Mouse (Mus musculus): ENCODE results near the gene Chst10. TPM values are rescaled to one million over a fixed set of nuclear protein-coding genes. Genes with fewer than 3 reads are reported as not detected.

Gene Chst10
- polyA plus RNA-seq, 1 experiment from 2014 or later = 14.3 TPM

- Histone ChIP-seq H3K27ac (no peak overlapping the region; the same call in 1 of the 2 replicates), H3K27me3 (ENCODE audit: insufficient read depth, poor library complexity, severe bottlenecking) (no peaks in the 10 kb centered on the region), H3K4me1 (replicated peaks) (peaks cover 10% of the 10 kb centered on the region), H3K4me3 (no peak overlapping the region), H3K36me3 (peaks cover 30% of the 10 kb centered on the region), H3K9me3 (no peaks in the 10 kb centered on the region)
- 81% methylated on average over 6 of the region's 6 CpGs for WGBS
- DNase-seq (ENCODE audit: low spot score) = no peak
Observed at GRCm38 (mm10) chr1:38887011-38887410, 10.9 kb downstream of the Chst10 start.

DNA sequence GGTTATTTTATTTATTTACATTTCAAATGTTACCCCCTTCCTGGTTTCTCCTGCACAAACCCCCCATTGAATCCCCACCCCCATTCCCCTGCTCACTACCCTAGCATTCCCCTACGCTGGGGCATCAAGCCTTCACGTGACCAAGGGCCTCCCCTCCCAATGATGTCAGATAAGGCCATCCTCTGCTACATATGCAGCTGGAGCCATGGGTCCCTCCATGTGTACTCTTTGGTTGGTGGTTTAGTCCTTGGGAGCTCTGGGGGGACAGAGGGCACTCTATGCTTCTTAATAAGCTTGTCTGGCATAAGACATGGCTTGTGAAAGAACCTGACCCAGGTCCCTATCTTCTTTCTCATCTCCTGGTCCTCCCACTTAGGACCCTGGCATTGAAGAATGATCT, 11.4 kb downstream of the Chst10 start:
- no peak for DNase-seq (ENCODE audit: low spot score)
- H3K27ac ChIP-seq = no peak overlapping the region
- H3K4me3 ChIP-seq = no peak overlapping the region
- 83% methylated on average over 2 of the region's 2 CpGs for WGBS
- H3K9me3 ChIP-seq = no peaks in the 10 kb centered on the region
- H3K36me3 ChIP-seq = peaks cover 27% of the 10 kb centered on the region
- peaks cover 10% of the 10 kb centered on the region for H3K4me1 ChIP-seq (replicated peaks)
- no peaks in the 10 kb centered on the region for H3K27me3 ChIP-seq (ENCODE audit: insufficient read depth, poor library complexity, severe bottlenecking)

DNA sequence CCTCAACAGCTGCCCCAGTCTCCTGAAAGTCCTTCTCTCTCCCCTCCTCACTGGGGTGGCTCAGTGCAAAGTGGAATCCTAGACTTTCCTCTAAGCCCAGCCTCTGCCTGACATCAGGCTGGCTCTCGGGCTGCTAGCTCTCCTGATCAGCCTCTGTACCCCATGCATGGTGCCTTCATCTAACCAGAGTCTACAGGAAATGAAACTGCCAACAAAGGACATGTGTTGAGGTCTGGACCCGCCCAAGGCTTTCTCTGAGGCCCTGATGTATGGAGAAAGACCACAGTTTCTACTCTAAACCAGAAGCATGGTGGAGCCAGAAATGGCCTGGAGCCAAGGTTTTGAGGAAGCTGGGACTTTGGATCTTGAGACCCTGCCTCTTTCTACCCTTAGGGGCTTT, 12.0 kb downstream of the Chst10 start:
- no peak for DNase-seq (ENCODE audit: low spot score)

DNA sequence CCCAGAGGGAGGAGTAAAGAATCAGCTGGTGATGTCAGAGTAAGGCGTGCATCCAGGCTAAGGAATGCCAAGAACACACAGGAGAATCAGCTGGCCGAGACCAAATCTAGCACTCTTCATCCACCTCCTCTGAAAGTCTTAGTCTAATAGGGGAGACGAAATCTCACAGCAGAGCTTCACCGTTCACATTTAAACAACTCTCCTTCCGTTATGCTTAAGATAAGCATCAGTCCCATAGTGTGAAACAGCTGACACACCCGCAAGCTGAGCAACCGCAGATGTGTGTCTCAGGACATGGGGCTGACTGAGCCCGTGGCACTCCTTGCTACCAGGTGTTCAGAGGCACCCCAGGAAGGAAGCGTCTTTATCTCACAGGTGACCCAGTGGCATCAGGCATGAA, 14.2 kb downstream of the Chst10 start:
- Histone ChIP-seq H3K4me3 (no peak overlapping the region), H3K9me3 (0 out of 2 replicates have a peak, but pooled peaks cover 3% of the 10 kb centered on the region), H3K27ac (no peak overlapping the region), H3K36me3 (peaks cover 26% of the 10 kb centered on the region), H3K27me3 (ENCODE audit: insufficient read depth, poor library complexity, severe bottlenecking) (no peaks in the 10 kb centered on the region), H3K4me1 (replicated peaks) (peaks cover 10% of the 10 kb centered on the region)
- 89% methylated on average over 9 of the region's 9 CpGs for WGBS
- no peak for DNase-seq (ENCODE audit: low spot score)

More for the DNA sequence above, 12.0 kb downstream of the Chst10 start:
- Histone ChIP-seq H3K27ac (no peak overlapping the region), H3K9me3 (no peaks in the 10 kb centered on the region), H3K36me3 (peaks cover 25% of the 10 kb centered on the region), H3K4me1 (replicated peaks) (peaks cover 10% of the 10 kb centered on the region), H3K27me3 (ENCODE audit: insufficient read depth, poor library complexity, severe bottlenecking) (no peaks in the 10 kb centered on the region), H3K4me3 (no peak overlapping the region)
- 88% methylated on average over 2 of the region's 2 CpGs for WGBS

DNA sequence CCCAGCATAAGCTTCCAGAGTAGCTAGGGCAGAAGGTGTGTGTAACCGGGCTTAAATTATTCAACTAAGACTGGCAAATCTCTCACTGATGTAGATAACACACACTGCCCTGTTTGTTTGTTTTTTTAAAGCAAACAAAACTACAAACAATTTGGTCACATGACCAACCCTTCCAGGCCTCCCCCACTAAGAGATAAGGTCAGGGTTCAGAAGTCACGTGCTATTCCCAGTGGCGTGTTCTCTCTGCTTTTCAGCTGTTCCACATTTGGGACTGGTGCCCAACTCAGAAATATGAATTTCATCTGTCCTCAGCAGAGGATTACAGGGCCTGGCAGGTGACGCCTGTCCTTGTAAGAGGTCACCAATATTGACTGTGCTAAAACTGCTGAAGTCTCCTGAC, 15.2 kb downstream of the Chst10 start:
- Histone ChIP-seq H3K4me1 (replicated peaks) (peaks cover 10% of the 10 kb centered on the region), H3K27ac (no peak overlapping the region), H3K27me3 (ENCODE audit: insufficient read depth, poor library complexity, severe bottlenecking) (no peaks in the 10 kb centered on the region), H3K4me3 (no peak overlapping the region), H3K9me3 (0 out of 2 replicates have a peak, but pooled peaks cover 3% of the 10 kb centered on the region), H3K36me3 (peaks cover 26% of the 10 kb centered on the region)
- DNase-seq (ENCODE audit: low spot score) = no peak
- 86% methylated on average over 4 of the region's 4 CpGs for WGBS

DNA sequence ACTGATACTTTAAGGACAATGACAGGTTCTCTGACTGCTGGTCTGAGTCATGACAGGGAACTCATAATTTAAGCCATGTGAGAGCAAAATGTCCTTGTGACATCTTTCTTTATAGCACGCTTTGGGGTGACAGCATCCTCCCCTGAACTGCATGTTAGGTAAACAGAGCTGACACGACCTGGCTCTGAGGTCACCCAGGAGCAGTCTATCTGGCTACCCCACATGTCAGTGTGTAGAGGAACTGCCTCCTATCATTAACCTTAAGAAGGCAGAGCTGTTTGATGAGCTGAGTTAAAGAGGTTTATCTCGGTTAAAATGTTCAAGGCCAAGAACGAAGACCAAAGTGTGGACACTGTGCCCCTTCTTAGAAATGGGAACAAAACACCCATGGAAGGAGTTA, 16.6 kb downstream of the Chst10 start:
- H3K27me3 ChIP-seq (ENCODE audit: insufficient read depth, poor library complexity, severe bottlenecking) = no peaks in the 10 kb centered on the region
- no peak overlapping the region for H3K4me3 ChIP-seq
- WGBS = 84% methylated on average over 4 of the region's 4 CpGs
- no peak overlapping the region for H3K27ac ChIP-seq
- DNase-seq (ENCODE audit: low spot score) = no peak
- peaks cover 26% of the 10 kb centered on the region for H3K36me3 ChIP-seq
- 0 out of 2 replicates have a peak, but pooled peaks cover 7% of the 10 kb centered on the region for H3K4me1 ChIP-seq (replicated peaks)
- 0 out of 2 replicates have a peak, but pooled peaks cover 3% of the 10 kb centered on the region for H3K9me3 ChIP-seq

- WGBS = 54% methylated on average over 5 of the region's 5 CpGs
- no peak for DNase-seq (ENCODE audit: low spot score)
Observed at GRCm38 (mm10) chr1:38876671-38877382, 21.1 kb downstream of the Chst10 start.

GRCm38 (mm10) chr1:38873911-38874310, 24.1 kb downstream of the Chst10 start:
- 0 out of 2 replicates have a peak, but pooled peaks cover 11% of the 10 kb centered on the region for H3K4me1 ChIP-seq (replicated peaks)
- peaks cover 25% of the 10 kb centered on the region for H3K36me3 ChIP-seq
- no peak overlapping the region for H3K4me3 ChIP-seq
- DNase-seq (ENCODE audit: low spot score) = no peak
- 88% methylated on average over 5 of the region's 5 CpGs for WGBS
- no peak overlapping the region for H3K27ac ChIP-seq
- no peaks in the 10 kb centered on the region for H3K9me3 ChIP-seq
- H3K27me3 ChIP-seq (ENCODE audit: insufficient read depth, poor library complexity, severe bottlenecking) = no peaks in the 10 kb centered on the region

More at GRCm38 (mm10) chr1:38876671-38877382, 21.1 kb downstream of the Chst10 start:
- Histone ChIP-seq H3K27me3 (ENCODE audit: insufficient read depth, poor library complexity, severe bottlenecking) (no peaks in the 10 kb centered on the region), H3K27ac (no peak overlapping the region; the same call in 1 of the 2 replicates), H3K9me3 (0 out of 2 replicates have a peak, but pooled peaks cover 3% of the 10 kb centered on the region), H3K4me3 (no peak overlapping the region), H3K36me3 (peaks cover 17% of the 10 kb centered on the region), H3K4me1 (replicated peaks) (0 out of 2 replicates have a peak, but pooled peaks cover 7% of the 10 kb centered on the region)

DNA sequence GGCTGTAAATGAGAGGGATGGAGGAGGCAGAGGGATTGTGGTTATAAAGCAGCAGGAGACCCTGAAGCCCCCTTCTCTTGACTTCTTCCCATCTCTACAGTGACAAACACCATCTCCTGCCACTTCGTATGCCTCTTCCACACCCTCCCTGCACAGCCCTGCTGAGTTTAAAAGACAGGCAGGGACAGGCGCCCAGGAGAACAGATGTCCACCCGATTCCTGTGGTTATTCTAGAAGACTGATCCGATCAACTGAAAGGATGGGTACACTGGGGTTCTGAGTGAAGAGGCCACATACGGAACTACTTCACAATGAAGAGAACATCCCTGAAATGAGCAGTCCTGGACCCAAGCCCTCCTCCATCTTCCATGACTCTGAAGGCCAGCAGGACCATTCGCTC, 26.1 kb downstream of the Chst10 start:
- H3K27me3 ChIP-seq (ENCODE audit: insufficient read depth, poor library complexity, severe bottlenecking) = no peaks in the 10 kb centered on the region
- H3K9me3 ChIP-seq = no peaks in the 10 kb centered on the region
- 0 out of 2 replicates have a peak, but pooled peaks cover 5% of the 10 kb centered on the region for H3K4me1 ChIP-seq (replicated peaks)
- no peak overlapping the region for H3K4me3 ChIP-seq
- no peak for DNase-seq (ENCODE audit: low spot score)
- WGBS = 86% methylated on average over 6 of the region's 6 CpGs
- H3K36me3 ChIP-seq = peaks cover 41% of the 10 kb centered on the region
- no peak overlapping the region for H3K27ac ChIP-seq

DNA sequence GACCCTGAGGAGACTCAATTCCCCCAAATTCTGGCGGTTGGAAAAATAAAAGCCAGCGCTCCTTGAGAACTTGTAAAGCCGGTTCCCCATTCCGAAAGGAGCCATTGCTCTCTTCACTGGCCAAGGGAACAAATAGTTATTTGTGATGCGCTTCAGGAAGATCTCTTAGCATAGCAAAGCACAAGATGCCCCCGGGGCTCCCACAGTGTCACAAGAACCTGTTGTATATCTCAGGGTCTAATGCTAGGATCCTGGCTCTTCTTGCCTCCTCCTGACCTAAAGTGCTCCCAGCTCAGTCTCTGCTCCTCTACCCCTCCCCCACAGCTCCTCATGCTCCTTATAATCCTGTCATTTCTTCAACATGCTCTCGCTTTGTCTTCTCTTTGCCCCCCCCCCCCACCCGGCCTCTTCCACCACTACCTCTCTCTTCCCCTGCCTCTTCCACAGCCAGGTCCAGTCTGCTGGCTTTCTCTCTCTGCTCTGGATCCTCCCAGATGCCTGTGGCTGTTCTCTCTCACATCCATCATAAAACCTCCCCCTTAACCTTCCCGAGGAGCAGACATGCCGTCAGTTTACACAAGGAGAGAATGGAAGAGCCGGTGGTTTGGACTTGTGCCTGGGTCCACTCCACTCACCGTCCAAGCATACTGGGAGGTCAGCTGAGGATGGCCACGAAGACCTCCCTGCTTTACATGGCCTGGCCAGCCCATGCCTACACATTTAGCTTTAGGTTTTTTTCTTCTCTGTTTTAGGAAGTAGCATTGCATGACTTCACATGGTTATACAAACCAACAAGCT, 28.4 kb downstream of the Chst10 start:
- WGBS = 60% methylated on average over 13 of the region's 13 CpGs
- no peaks in the 10 kb centered on the region for H3K27me3 ChIP-seq (ENCODE audit: insufficient read depth, poor library complexity, severe bottlenecking)
- no peak for DNase-seq (ENCODE audit: low spot score)
- H3K4me3 ChIP-seq = no peak overlapping the region
- peaks cover 59% of the 10 kb centered on the region for H3K36me3 ChIP-seq
- 0 out of 2 replicates have a peak, but pooled peaks cover 4% of the 10 kb centered on the region for H3K4me1 ChIP-seq (replicated peaks)
- H3K9me3 ChIP-seq = no peaks in the 10 kb centered on the region
- H3K27ac ChIP-seq = no peak overlapping the region

GRCm38 (mm10) chr1:38866242-38866641, 31.7 kb downstream of the Chst10 start:
- no peaks in the 10 kb centered on the region for H3K27me3 ChIP-seq (ENCODE audit: insufficient read depth, poor library complexity, severe bottlenecking)
- 0 out of 2 replicates have a peak, but pooled peaks cover 4% of the 10 kb centered on the region for H3K4me1 ChIP-seq (replicated peaks)
- H3K4me3 ChIP-seq = no peak overlapping the region
- H3K27ac ChIP-seq = no peak overlapping the region
- no peaks in the 10 kb centered on the region for H3K9me3 ChIP-seq
- no peak for DNase-seq (ENCODE audit: low spot score)
- H3K36me3 ChIP-seq = peaks cover 47% of the 10 kb centered on the region
- WGBS = 87% methylated on average over 5 of the region's 5 CpGs

DNA sequence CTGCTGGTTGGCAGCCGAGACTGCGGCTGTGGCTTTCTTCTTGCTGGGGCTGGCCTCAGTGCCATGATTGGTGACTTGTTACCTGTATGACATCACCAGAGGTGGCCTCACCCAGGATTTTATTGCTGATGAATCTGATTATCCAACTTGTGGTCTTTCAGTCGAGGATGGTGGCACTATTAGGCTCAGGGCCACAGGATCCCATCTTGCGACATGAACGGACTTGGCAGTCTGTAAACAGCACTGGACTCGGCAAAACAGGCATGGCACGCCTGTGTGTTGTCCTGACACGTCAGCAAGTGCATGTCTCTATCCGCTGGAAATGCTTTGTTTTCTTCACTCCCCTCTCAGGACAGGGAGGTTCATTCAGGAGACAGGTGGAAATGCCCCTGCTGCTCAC, 33.6 kb downstream of the Chst10 start:
- 81% methylated on average over 9 of the region's 9 CpGs for WGBS
- Histone ChIP-seq H3K4me3 (no peak overlapping the region), H3K36me3 (peaks cover 40% of the 10 kb centered on the region), H3K4me1 (replicated peaks) (no peaks in the 10 kb centered on the region), H3K27me3 (ENCODE audit: insufficient read depth, poor library complexity, severe bottlenecking) (no peaks in the 10 kb centered on the region), H3K9me3 (no peaks in the 10 kb centered on the region), H3K27ac (no peak overlapping the region)
- no peak for DNase-seq (ENCODE audit: low spot score)

GRCm38 (mm10) chr1:38862213-38862612, 35.7 kb downstream of the Chst10 start:
- DNase-seq (ENCODE audit: low spot score) = peak; percentile 19
- H3K36me3 ChIP-seq = peaks cover 27% of the 10 kb centered on the region
- H3K4me3 ChIP-seq = no peak overlapping the region
- H3K27me3 ChIP-seq (ENCODE audit: insufficient read depth, poor library complexity, severe bottlenecking) = no peaks in the 10 kb centered on the region
- H3K9me3 ChIP-seq = no peaks in the 10 kb centered on the region
- no peaks in the 10 kb centered on the region for H3K4me1 ChIP-seq (replicated peaks)
- WGBS = 17% methylated on average over 4 of the region's 4 CpGs
- no peak overlapping the region for H3K27ac ChIP-seq

Measured in hindbrain, embryonic 10.5 days (tissue).